Mouse (Mus musculus) adrenal gland (tissue): Measurements from ENCODE around the gene Gm3127.
"Not testable (repeated sequence)": the region's sequence is repeated elsewhere in the genome, so short reads cannot be mapped to it uniquely, and the experiment has no call there.

ENCODE experiments used
- intact Hi-C: fragments of 180-260 bp; cut with DNase I; formaldehyde crosslinking; loops from one replicate; pipeline ENCODE4 v1.15.1; 2025
- long read RNA-seq, 2 experiments: library from polyadenylated mRNA; unstranded; transcript quantifications; one replicate each; pipeline ENCODE4 v2.0.0; 2020; ENCODE audit warnings: borderline replicate concordance in 1 of 2; ENCODE audit not compliant: insufficient replicate concordance in 1 of 2

Gene Gm3127
- long read RNA-seq, experiment 1: 0 reads
- long read RNA-seq, experiment 2: 0 reads

GRCm38 (mm10) chr14:4164730-4165129 lies at the start of gene Gm3127:
Gene Gm3127, plus strand, starts transcription at chr14:4165030.
- intact Hi-C loops: not testable (repeated sequence)

GRCm38 (mm10) chr14:4141646-4142045 lies 23.2 kb upstream of the Gm3127 start:
- intact Hi-C loops: not testable (repeated sequence)

GRCm38 (mm10) chr14:4182030-4182429 lies 17.2 kb downstream of the Gm3127 start:
- intact Hi-C loops: not testable (repeated sequence)

- intact Hi-C loops: not testable (repeated sequence)
Observed at GRCm38 (mm10) chr14:4182491-4183210, 17.8 kb downstream of the Gm3127 start, which contains the start of gene Gm2974. Gene Gm2974, plus strand, starts transcription at chr14:4182576.

GRCm38 (mm10) chr14:4183375-4183774 lies 18.5 kb downstream of the Gm3127 start:
- intact Hi-C loops: not testable (repeated sequence)
